Mouse (Mus musculus) intestine, postnatal 0 days (tissue): ENCODE measurements at regions not wholly inside any gene's neighbourhood (a gene's known extent, or its start where the extent isn't known, plus 50 kb on each side); places are given as distances from the start of the nearest gene placed in this dataset.

Experiments used
- ATAC-seq: fragments of 200-750 bp; cut with Nextera tagmentation; 2 replicates; pipeline ENCODE4 v1.8.0; 2017; ENCODE audit warnings: mild to moderate bottlenecking, moderate TSS enrichment, moderate library complexity
- H3K27ac ChIP-seq: fragments of 300-500 bp; sonication (generic); 2 replicates; pipeline ENCODE4 v1.5.1; 2014; ENCODE audit warnings: mild to moderate bottlenecking, low read depth, low read length, moderate library complexity
- H3K27me3 ChIP-seq: fragments of 300-500 bp; sonication (generic); replicated peaks from 2 replicates; pipeline ENCODE4 v1.6.1; 2014; ENCODE audit warnings: low read length, mixed read lengths; ENCODE audit not compliant: control insufficient read depth, insufficient read depth
- H3K36me3 ChIP-seq: fragments of 300-500 bp; sonication (generic); 2 replicates; pipeline ENCODE4 v1.6.1; 2014; ENCODE audit warnings: mild to moderate bottlenecking, moderate library complexity; ENCODE audit not compliant: control insufficient read depth, insufficient read depth
- H3K4me1 ChIP-seq: fragments of 300-500 bp; sonication (generic); replicated peaks from 2 replicates; pipeline ENCODE4 v1.6.1; 2014; ENCODE audit warnings: antibody characterized with exemption, low read length, mixed read lengths; ENCODE audit not compliant: control insufficient read depth, insufficient read depth
- H3K4me2 ChIP-seq: fragments of 300-500 bp; sonication (generic); replicated peaks from 2 replicates; pipeline ENCODE4 v1.6.1; 2014; ENCODE audit warnings: low read depth, mild to moderate bottlenecking, moderate library complexity
- H3K4me3 ChIP-seq: fragments of 300-500 bp; sonication (generic); 2 replicates; pipeline ENCODE4 v1.5.1; 2014; ENCODE audit warnings: low read depth, low read length
- H3K9ac ChIP-seq: fragments of 300-500 bp; sonication (generic); 2 replicates; pipeline ENCODE4 v1.6.1; 2014; ENCODE audit warnings: mild to moderate bottlenecking, low read depth, low read length
- H3K9me3 ChIP-seq: fragments of 300-500 bp; sonication (generic); 2 replicates; pipeline ENCODE4 v1.6.1; 2016; ENCODE audit warnings: mixed run types; ENCODE audit not compliant: control insufficient read depth
- CTCF ChIP-seq: sonication (generic); IDR thresholded peaks from 2 replicates; pipeline ENCODE4 v1.5.1; 2016; ENCODE audit warnings: low read depth, mild to moderate bottlenecking, control low read depth, antibody characterized with exemption, moderate library complexity
- WGBS: fragments of 180-500 bp; shearing (Covaris S2); extraction: QIAGEN DNeasy Blood & Tissue Kit; methylation state at CpG from one replicate; pipeline ENCODE4 v1.1.7; 2014; 5-methylcytosine and 5-hydroxymethylcytosine counted together

- 36% methylated on average over 13 of the region's 13 CpGs for WGBS
These were observed 93.2 kb upstream of the Gpr12 start for GRCm38 (mm10) chr5:146678049-146678774.

GRCm38 (mm10) chr5:146677151-146677515 is 92.1 kb upstream of the Gpr12 start:
- Histone ChIP-seq H3K27ac (peak overlapping the region; percentile 87), H3K9ac (no peak overlapping the region), H3K9me3 (no peaks in the 10 kb centered on the region), H3K4me3 (no peak overlapping the region), H3K4me2 (no peak overlapping the region), H3K27me3 (no peaks in the 10 kb centered on the region), H3K4me1 (peaks cover 18% of the 10 kb centered on the region), H3K36me3 (no peaks in the 10 kb centered on the region)
- no peak for ATAC-seq
- 75% methylated on average over 8 of the region's 8 CpGs for WGBS
- no peak for TF ChIP-seq CTCF

More at GRCm38 (mm10) chr5:146678049-146678774, 93.2 kb upstream of the Gpr12 start:
- no peak for ATAC-seq
- H3K27ac ChIP-seq: peak overlapping the region; percentile 87
- H3K9ac ChIP-seq: no peak overlapping the region
- H3K4me1 ChIP-seq: peaks cover 24% of the 10 kb centered on the region
- no peak for TF ChIP-seq CTCF
- H3K4me2 ChIP-seq: peak overlapping the region; percentile 30
- no peaks in the 10 kb centered on the region for H3K36me3 ChIP-seq
- no peaks in the 10 kb centered on the region for H3K27me3 ChIP-seq
- H3K9me3 ChIP-seq: no peaks in the 10 kb centered on the region
- no peak overlapping the region for H3K4me3 ChIP-seq

DNA sequence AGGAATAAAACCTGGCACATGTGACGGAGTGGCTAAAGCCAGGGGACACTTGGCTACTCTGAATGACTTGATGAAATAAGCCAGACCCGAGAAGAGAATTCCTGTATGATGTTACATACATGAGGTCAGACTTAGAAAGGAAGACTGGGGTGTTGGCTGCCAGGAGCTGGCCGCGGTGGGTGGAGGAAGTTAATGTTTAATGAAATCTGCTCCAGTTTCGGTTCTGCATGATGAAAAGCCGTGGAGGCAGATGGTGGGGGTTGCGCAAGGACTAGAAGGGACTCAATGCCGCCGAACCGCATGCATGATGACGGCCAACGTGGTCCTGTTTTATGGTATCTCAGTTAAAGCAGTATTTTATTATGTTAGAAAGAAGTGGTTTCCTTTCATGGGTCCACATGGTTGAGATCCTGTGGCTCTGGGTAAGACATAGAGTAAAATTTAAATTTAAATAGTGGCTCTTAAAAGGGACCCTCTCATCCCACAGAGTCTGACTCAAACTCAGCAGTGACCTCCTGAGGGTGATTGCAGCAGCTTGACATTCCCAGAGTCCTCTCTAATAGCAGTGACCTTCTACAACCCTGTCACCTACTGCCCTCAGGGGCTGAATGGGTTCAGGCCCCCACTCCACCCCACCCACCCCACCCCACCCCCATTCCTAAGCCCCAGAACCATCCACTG is 91.6 kb upstream of the Gpr12 start:
- ATAC-seq: peak; percentile 69
- no peak overlapping the region for H3K4me3 ChIP-seq
- H3K27me3 ChIP-seq: no peaks in the 10 kb centered on the region
- WGBS: 11% methylated on average over 12 of the region's 12 CpGs
- peak overlapping the region; percentile 87 for H3K27ac ChIP-seq
- H3K9ac ChIP-seq: no peak overlapping the region
- H3K4me2 ChIP-seq: no peak overlapping the region
- H3K36me3 ChIP-seq: no peaks in the 10 kb centered on the region
- TF ChIP-seq CTCF: no peak
- H3K4me1 ChIP-seq: peaks cover 17% of the 10 kb centered on the region
- no peaks in the 10 kb centered on the region for H3K9me3 ChIP-seq

DNA sequence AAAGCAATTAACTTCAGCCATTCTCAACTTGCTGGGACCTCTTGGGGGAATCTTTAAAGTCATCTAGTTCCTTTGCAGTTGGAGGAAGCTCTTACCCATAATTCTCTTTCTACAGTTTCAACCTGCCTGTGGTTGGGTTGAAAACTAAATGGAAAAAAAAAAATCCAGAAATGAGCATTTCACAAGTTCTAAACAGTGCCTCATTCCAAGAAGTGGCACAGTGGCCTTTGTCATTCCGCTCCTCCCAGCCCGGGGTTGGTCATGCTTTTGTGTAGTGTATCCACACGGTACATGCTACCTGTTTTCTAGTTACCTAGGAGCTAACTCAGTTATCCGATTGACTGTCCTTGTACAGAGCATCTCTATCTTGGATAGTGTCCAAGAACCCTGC is 90.8 kb upstream of the Gpr12 start:
- no peak for ATAC-seq
- Histone ChIP-seq H3K9me3 (no peaks in the 10 kb centered on the region), H3K36me3 (no peaks in the 10 kb centered on the region), H3K27me3 (no peaks in the 10 kb centered on the region), H3K4me1 (peaks cover 15% of the 10 kb centered on the region), H3K9ac (0 out of 2 replicates have a peak overlapping the region, but pooled peaks have one; percentile 17), H3K27ac (peak overlapping the region; percentile 73), H3K4me2 (no peak overlapping the region), H3K4me3 (no peak overlapping the region)
- no peak for TF ChIP-seq CTCF
- 33% methylated on average over 4 of the region's 4 CpGs for WGBS

DNA sequence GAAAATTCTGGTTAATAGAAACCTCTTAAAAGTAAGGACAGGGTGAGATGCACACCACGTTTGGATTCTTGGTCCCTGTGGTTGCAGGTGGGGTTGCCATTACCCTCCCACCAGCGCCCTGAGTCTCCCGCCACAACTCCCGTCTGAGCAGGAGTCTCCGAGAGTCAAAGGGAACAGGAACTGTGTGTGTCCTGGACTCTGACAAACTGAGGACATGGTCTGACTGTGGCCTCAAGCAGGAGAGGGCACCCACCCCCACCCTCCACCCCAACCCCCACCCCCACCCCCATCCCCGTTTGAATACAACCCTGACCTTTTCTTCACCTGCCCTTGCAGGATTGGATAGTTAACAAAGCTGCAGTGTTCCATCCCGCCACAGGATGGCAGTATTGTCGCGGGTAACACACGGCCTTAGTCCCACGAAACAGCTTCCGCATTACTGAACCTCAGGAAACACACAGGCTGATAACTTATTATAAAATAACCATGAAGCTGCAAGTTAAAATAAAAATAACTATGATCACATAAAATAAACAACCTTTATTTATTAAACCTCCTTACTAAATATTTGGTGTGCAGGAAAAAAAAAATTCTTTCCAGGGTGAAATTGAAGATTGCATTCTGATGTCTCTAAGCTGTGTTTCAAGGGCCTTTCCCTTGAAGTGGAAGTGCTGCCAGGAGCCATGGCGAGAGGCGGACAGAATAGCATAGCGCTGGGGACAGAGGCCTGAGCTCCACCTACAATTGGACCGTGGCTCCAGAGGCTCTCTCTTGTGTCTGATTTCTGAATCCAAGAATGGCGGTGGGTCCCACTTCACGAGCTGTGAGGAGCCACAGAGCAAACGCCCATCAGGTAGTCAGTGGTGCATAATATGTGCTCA is 90.2 kb upstream of the Gpr12 start:
- TF ChIP-seq CTCF: peak; percentile 88
- Histone ChIP-seq H3K4me1 (peaks cover 13% of the 10 kb centered on the region), H3K9ac (0 out of 2 replicates have a peak overlapping the region, but pooled peaks have one; percentile 17), H3K36me3 (no peaks in the 10 kb centered on the region), H3K9me3 (no peaks in the 10 kb centered on the region), H3K4me3 (no peak overlapping the region), H3K4me2 (no peak overlapping the region), H3K27ac (peak overlapping the region; percentile 73), H3K27me3 (no peaks in the 10 kb centered on the region)
- 17% methylated on average over 19 of the region's 19 CpGs for WGBS
- ATAC-seq: no peak

DNA sequence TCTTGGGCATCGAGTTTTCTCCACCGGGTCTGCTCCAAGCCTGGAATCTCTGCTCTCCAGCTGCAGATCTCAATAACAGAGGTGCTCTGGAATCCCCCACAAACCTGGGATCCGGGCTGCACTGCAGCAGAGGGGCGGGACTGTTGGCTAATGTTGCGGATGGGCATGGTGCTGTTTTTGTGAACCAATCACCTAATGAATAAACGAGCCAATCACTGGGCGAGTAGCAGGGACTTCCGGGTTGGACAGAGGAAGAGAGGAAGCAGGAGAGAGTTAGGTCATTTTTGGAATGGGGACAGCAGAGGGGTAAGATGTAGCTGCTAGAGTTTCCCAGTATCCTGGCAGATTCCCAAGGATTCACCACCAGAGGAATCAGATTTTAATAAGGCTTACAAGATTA is 76.7 kb upstream of the Gpr12 start:
- 72% methylated on average over 8 of the region's 8 CpGs for WGBS

More for the DNA sequence above, 76.7 kb upstream of the Gpr12 start:
- Histone ChIP-seq H3K4me1 (no peaks in the 10 kb centered on the region), H3K4me3 (no peak overlapping the region), H3K4me2 (no peak overlapping the region), H3K27me3 (no peaks in the 10 kb centered on the region), H3K9me3 (no peaks in the 10 kb centered on the region), H3K9ac (no peak overlapping the region), H3K36me3 (no peaks in the 10 kb centered on the region), H3K27ac (no peak overlapping the region)
- ATAC-seq: no peak
- TF ChIP-seq CTCF: no peak
